Mouse (Mus musculus) gastrocnemius, postnatal 4 days (tissue): Measurements from ENCODE around the gene Gstm6. TPM values are rescaled to one million over a fixed set of nuclear protein-coding genes. Genes with fewer than 3 reads are reported as not detected.
"Not testable (repeated sequence)": the region's sequence is repeated elsewhere in the genome, so short reads cannot be mapped to it uniquely, and the experiment has no call there.

Source experiments
- DNase-seq, 2 experiments: peaks; one replicate each; pipeline ENCODE4 v3.0.0; 2021 to 2022; ENCODE audit warnings: low spot score in 2 of 2, mixed read lengths in 2 of 2
- long read RNA-seq, 2 experiments: library from polyadenylated mRNA; stranded (forward); transcript quantifications; one replicate each; pipeline ENCODE4 v2.0.0; 2021
- total RNA-seq, 2 experiments: library from RNA; stranded (reverse); gene quantifications; 2 replicates each; pipeline ENCODE4 v1.2.3; 2021

Gstm6 gene
- total RNA-seq = 1 to 10 TPM; 1.7 to 1.9 TPM
- long read RNA-seq, experiment 1, partial matches to known transcripts = 0 of 1 reads
- long read RNA-seq, experiment 1, other reads (novel, unspliced or antisense) = 0 of 1 reads
- long read RNA-seq, experiment 2, partial matches to known transcripts = 0 of 1 reads
- long read RNA-seq, experiment 2, other reads (novel, unspliced or antisense) = 0 of 1 reads

DNA sequence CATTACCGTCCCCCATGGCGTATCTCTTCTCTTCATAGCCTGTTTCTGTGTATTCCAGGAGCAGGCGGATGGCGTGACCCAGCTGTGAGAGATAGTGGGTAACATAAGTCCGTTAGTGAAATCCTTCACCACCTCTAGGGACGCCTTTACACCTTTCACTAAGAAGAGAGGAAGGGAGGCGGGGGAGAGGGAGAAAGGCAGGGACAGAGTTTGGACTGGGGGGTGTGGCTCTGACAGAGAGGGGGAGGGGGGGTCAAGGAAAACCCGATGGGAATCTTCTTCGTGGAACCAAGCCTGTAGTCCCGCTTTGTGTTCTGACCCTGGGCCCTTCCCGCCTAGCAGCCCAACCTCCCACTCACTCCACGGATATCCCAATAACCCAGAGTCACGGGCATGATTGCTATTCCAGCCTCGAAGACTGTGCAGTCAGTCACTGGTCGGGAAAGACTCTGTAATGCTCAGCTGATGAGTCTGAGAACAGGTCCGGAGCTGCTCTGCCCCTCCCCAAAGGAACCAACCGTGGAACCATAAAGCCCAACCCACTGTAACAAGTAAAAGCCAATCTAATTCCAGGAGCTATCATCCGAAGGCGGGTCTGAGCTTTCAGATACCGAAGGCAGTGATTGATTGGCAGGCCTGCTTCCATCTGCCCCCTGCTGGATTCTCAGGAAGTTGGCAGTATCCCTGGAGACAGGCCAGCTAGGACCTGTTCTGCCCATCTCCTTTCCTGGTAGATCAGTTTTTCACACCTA is at the start of gene Gstm6:
Gstm6 (minus strand) TSS at position 511 of the 752 bp plus-strand sequence.
- no peak for DNase-seq

DNA sequence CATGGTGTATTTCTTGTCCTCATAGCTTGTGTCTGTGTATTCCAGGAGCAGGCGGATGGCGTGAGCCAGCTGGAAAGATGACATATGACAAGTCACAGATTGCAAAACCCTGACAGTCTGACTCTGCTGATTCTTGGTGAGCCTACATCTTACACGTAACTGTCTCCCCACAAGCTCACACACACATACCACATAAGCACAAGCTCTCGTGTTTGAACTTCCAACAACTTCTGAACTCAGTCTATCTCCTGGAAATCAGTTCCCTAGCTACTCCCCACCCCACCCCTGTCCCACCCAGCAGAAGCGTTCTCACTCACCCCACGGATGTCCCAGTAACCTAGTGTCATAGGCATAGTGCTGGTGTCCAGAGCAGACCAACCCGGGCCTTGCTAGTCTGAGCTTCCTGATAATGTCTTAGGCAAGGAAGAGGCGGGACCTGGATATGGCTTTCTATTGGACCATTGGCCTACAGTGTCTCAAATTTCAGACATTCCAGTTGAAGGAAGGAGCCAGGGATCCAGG is 42.6 kb upstream of the Gstm6 start, which contains the start of gene Gstm2:
Gstm2 (minus strand) TSS at position 413 of the 522 bp plus-strand sequence.
- peak in 1 of 2 experiments; percentile 45 for DNase-seq

GRCm38 (mm10) chr3:107985141-107985540 is 41.6 kb upstream of the Gstm6 start:
- not testable (repeated sequence) for DNase-seq

DNA sequence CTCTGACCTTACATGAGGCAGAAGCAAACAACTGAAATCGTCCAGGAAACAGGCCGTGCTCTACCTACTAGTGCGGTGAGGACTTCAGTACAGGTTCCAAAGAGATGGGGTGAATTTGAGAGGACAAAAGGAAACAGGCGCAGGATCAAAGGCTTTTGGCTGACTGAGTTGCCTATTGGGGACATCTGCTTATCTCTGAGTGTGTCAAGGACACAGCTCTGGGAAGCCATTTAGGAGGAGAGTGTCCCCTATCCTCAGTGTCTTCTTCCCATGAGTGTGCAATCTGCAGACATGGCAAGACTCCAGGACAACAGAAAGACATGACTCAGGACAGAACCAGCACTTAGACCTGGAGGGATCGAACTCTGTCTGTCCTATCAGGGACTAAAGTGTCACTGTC is 40.9 kb upstream of the Gstm6 start:
- DNase-seq = no peak

DNA sequence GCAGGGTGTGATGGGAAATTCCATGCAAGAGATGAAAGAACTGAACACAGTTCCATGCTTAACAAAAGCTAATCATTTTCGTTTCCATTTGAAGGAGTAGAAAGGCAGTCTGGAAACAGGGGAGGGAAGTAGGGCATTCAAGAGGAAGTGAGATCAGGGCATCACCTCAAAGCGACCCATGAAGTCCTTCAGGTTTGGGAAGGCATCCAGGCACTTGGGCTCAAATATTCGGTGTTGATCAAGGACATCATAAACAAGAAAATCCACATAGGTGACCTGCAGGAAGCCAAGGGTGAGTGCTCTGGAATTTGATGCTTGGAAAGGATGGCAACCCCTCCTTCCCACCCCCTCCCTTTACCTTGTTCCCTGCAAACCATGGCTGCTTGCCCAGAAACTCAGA is 40.2 kb upstream of the Gstm6 start:
- no peak for DNase-seq

DNA sequence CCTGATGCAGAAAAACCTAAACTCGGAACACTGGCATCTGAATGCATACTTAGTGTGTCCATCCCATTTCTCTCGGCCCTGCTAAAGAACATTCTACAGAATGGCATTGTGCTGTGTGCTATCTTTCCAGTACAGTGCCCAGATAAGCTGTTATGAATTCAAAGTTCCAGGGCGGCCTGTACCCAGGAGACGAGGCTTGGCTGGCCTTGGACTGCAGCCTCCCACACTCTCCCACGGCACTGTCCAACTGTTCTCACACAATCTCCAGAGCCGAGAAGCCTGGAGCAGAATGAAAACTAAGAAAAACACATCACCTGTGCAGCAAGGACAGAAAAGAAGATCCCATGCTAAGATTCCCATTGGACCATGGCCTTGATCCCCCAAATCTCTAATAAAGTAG is 39.2 kb upstream of the Gstm6 start:
- no peak for DNase-seq

DNA sequence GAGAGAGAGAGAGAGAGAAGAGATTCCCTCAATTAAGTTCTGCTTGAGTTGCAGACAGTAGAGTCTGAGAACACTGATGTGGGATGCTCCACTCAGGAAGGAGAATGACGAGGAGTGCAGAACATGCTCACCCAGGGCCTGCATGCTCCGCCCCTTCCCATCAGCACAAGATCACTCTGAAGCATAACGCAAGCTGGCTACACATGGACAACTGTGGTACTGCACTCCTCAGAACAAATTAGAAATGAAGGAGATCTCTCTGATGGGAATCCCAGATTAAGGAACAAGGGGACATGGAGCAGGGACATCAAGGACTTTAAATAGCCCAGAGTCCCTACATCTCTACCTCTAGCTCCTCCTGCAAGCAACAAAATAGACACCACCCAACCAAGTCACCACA is 37.7 kb upstream of the Gstm6 start:
- DNase-seq = no peak

GRCm38 (mm10) chr3:107977691-107978090 is 34.1 kb upstream of the Gstm6 start:
- DNase-seq = no peak

DNA sequence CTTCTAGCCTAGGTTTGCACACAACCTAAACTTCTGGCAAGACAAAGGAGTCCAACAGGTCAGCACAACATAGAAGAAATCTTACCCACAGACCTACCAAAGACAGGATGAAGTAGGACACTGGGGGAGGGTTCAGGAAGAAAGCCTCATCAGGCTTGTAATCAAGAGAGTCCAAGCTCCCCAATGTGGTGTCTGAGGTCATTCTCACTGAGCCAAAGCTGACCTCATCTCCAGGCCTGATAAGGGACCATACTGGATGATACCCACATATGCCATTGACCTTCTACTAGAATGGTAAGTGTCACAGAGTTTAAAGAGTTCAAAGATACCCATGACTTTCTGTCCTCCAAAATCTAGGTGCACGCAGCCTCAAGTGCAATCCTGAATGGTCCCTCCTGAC is 30.7 kb upstream of the Gstm6 start:
- no peak for DNase-seq

GRCm38 (mm10) chr3:107972070-107972469 is 28.5 kb upstream of the Gstm6 start:
- DNase-seq = no peak

- not testable (repeated sequence) for DNase-seq
These were observed 27.6 kb upstream of the Gstm6 start for GRCm38 (mm10) chr3:107971101-107971500.

- no peak for DNase-seq
These were observed 25.3 kb upstream of the Gstm6 start, which contains the start of gene Gstm3 for GRCm38 (mm10) chr3:107968724-107969395. Gene Gstm3 (minus strand): TSS chr3:107969283.

DNA sequence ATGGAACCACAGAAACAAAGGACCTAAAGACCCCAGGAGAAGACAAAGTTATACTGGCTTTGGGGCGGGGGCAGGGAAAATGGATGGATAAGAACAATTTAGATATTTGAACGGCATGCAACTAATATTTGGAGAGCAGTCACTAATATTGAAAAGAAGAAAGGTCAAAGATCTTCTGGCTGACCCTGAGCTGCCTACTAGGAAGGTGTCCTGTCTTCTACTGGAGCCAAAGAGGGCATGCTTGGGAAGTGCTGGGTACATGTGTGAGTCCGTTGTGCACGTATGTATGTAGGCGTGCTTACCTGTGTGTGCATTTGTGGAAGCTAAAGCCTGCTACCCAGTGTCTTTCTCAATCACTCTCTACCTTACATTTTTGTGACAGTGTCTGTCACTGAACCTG is 23.1 kb upstream of the Gstm6 start:
- no peak for DNase-seq

- no peak for DNase-seq
These were observed 22.0 kb upstream of the Gstm6 start for GRCm38 (mm10) chr3:107965592-107965991.

DNA sequence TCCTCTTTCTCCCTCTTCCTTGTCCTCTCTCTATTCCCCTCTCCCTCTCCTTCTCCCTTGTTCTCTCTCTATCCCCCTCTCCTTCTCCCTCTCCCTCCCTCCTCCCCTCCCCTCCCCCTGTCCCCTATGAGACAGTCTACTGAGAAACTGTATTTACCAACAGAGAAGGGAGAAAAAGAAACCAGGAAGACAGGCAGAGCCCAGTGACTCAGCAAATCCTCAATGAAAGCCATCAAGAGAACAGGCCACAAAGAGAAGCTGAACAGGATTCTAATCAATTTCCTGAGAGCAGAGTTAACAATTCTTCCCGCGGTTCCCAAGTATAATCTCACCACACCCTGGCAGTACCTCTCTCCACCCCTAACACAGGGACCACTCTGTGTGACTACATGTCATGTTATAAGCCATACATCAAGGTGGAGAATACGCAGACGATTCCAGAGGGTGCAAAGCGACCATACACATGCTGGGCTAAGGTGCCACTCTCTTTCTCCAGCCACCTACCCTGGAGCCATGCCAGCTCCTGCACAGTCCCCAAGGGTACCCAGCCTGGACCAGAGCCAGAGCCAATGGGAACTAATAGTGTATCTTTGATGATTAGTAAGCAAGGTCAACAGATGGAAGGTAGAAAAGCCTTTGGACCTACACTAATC is 21.2 kb upstream of the Gstm6 start:
- no peak for DNase-seq

GRCm38 (mm10) chr3:107964026-107964425 is 20.5 kb upstream of the Gstm6 start:
- DNase-seq = no peak

- DNase-seq = not testable (repeated sequence)
These were observed 11.7 kb upstream of the Gstm6 start for GRCm38 (mm10) chr3:107955260-107955659.

DNA sequence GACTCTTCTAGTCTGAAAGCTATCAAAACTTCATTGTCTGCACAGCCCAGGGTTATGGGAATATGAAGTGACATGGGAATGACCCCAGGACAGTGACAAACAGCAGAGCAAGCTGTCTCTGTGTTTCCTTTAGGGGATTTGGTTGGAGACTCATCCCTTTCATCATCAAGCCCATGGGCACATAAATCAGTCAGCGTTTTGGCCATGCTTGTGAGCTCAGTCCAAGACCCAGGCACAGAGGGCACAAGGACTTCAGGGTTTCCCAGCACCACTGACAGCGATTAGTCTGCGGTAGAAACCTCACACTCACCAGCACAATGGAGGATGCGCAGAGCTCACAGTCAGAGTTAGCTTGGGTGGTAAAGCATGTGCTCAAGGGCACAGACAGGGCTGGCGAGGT is 10.4 kb upstream of the Gstm6 start:
- no peak for DNase-seq

GRCm38 (mm10) chr3:107953328-107953755 is 9.8 kb upstream of the Gstm6 start:
- peak; percentile 43 to 77 for DNase-seq

DNA sequence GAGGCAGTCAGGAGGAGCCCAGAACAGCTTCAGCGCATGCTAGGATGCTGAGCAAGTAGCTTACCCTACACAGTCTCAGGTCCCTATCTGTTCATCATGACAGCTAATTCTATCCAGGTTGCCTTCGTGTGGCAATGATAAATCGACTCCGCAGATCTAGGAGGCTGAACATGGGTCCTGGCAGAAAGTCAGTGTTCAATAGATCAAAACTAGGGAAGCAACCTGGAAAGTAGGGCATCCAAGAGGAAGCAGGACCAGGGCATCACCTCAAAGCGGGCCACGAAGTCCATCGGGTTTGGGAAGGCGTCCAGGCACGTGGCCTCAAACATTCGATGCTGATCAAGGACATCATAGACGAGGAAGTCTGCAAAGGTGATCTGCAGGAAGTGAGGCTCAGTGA is 7.0 kb upstream of the Gstm6 start:
- no peak for DNase-seq

DNA sequence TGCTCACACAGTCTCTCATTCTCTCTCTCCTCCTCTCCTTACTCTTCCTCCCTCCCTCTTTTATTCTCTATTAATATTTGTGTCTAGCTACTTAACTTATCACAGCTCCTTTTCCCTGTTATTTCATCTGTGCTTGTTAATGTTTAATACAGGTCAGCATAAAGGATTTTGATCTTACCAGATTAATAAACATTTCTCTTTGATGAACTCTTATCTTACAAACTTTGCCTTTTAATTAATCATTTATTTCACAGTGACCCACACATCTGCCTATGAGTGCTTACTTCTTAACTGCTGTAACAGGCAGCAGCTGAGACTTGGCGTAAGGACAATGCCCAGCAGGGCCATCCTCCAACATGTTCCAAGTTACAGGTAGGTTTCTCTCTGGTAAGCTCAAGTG is 5.9 kb upstream of the Gstm6 start:
- not testable (repeated sequence) for DNase-seq
